Mouse (Mus musculus) small intestine, adult 2 months (tissue): ENCODE results near the gene Caml. TPM values are rescaled to one million over a fixed set of nuclear protein-coding genes. Genes with fewer than 3 reads are reported as not detected.

Experiments used
- H3K27ac ChIP-seq: fragments of 200-500 bp; 2 replicates; pipeline ENCODE4 v1.5.1; 2012; ENCODE audit warnings: low read depth, low read length, control low read depth, inconsistent platforms; ENCODE audit not compliant: insufficient read depth
- H3K27me3 ChIP-seq: fragments of 200-500 bp; 2 replicates; pipeline ENCODE4 v1.6.1; 2012; ENCODE audit warnings: mild to moderate bottlenecking, moderate library complexity, low read length, inconsistent platforms; ENCODE audit not compliant: control insufficient read depth, insufficient read depth
- H3K36me3 ChIP-seq: fragments of 200-500 bp; 2 replicates; pipeline ENCODE4 v1.6.1; 2012; ENCODE audit warnings: mild to moderate bottlenecking, low read length, control low read depth, inconsistent platforms; ENCODE audit not compliant: control insufficient read depth, insufficient read depth
- H3K4me1 ChIP-seq: fragments of 200-500 bp; 2 replicates; pipeline ENCODE4 v1.6.1; 2012; ENCODE audit warnings: low read length, inconsistent platforms, mixed read lengths; ENCODE audit not compliant: control insufficient read depth, insufficient read depth, insufficient read length
- H3K4me3 ChIP-seq: fragments of 200-500 bp; 2 replicates; pipeline ENCODE4 v1.5.1; 2012; ENCODE audit warnings: low read depth, mild to moderate bottlenecking, control low read depth, inconsistent platforms, low read length, moderate library complexity
- CTCF ChIP-seq: fragments of 200-500 bp; IDR thresholded peaks from 2 replicates; pipeline ENCODE4 v1.5.1; 2012; ENCODE audit warnings: low read depth, mild to moderate bottlenecking, control low read depth, inconsistent platforms, low read length, moderate library complexity, mixed read lengths; ENCODE audit not compliant: insufficient replicate concordance, insufficient read length; ENCODE audit errors: extremely low read depth
- POLR2A ChIP-seq: fragments of 200-500 bp; IDR thresholded peaks from 2 replicates; pipeline ENCODE4 v1.6.1; 2012; ENCODE audit warnings: low read depth, mild to moderate bottlenecking, control low read depth, inconsistent platforms, low read length, moderate library complexity
- WGBS: fragments of 180-500 bp; shearing (Covaris S2); methylation state at CpG from one replicate; pipeline ENCODE4 v1.1.7; 2018; 5-methylcytosine and 5-hydroxymethylcytosine counted together
- polyA plus RNA-seq: library from polyadenylated mRNA; depleted of rRNA; stranded (reverse); fragments of >200 nt; gene quantifications from 2 replicates; pipeline ENCODE4 v1.2.3, GENCODE M21; 2012

The Caml gene
- polyA plus RNA-seq, 1 experiment = 5.7 TPM

GRCm38 (mm10) chr13:55592512-55593253 is 30.1 kb upstream of the Caml start:
- H3K27me3 ChIP-seq = no peaks in the 10 kb centered on the region
- no peaks in the 10 kb centered on the region; the same call in 1 of the 2 replicates for H3K4me1 ChIP-seq
- no peak for TF ChIP-seq CTCF
- TF ChIP-seq POLR2A = peak; percentile 93
- H3K36me3 ChIP-seq = peaks cover 28% of the 10 kb centered on the region
- no peak overlapping the region; the same call in 1 of the 2 replicates for H3K27ac ChIP-seq
- peak overlapping the region; percentile 75 for H3K4me3 ChIP-seq
- 4% methylated on average over 29 of the region's 29 CpGs for WGBS

GRCm38 (mm10) chr13:55593254-55593747 is 29.5 kb upstream of the Caml start:
- Histone ChIP-seq H3K4me3 (peak overlapping the region; percentile 75), H3K27ac (no peak overlapping the region; the same call in 1 of the 2 replicates), H3K27me3 (no peaks in the 10 kb centered on the region), H3K36me3 (peaks cover 32% of the 10 kb centered on the region), H3K4me1 (no peaks in the 10 kb centered on the region; the same call in 1 of the 2 replicates)
- whole genome bisulfite sequencing = under 1% methylated on average over 31 of the region's 31 CpGs
- TF ChIP-seq CTCF = no peak
- no peak for TF ChIP-seq POLR2A

- Histone ChIP-seq H3K4me1 (no peaks in the 10 kb centered on the region; the same call in 1 of the 2 replicates), H3K36me3 (peaks cover 32% of the 10 kb centered on the region), H3K4me3 (no peak overlapping the region), H3K27ac (no peak overlapping the region), H3K27me3 (no peaks in the 10 kb centered on the region)
- TF ChIP-seq POLR2A (no peak), CTCF (no peak)
- WGBS = 88% methylated on average over 12 of the region's 12 CpGs
Observed at GRCm38 (mm10) chr13:55595375-55595774, 27.4 kb upstream of the Caml start.

- no peaks in the 10 kb centered on the region; the same call in 1 of the 2 replicates for H3K4me1 ChIP-seq
- no peak overlapping the region for H3K27ac ChIP-seq
- H3K36me3 ChIP-seq = peaks cover 32% of the 10 kb centered on the region
- H3K4me3 ChIP-seq = no peak overlapping the region
- TF ChIP-seq CTCF = no peak
- TF ChIP-seq POLR2A = no peak
- WGBS = 95% methylated on average over 12 of the region's 12 CpGs
- H3K27me3 ChIP-seq = no peaks in the 10 kb centered on the region
Observed at GRCm38 (mm10) chr13:55596802-55597201, 26.0 kb upstream of the Caml start.

- Histone ChIP-seq H3K27ac (peak within 1 kb of the TSS; percentile 11; the same call in 1 of the 2 replicates), H3K36me3 (peaks cover 33% of the 10 kb centered on the region), H3K4me1 (no peaks in the 10 kb centered on the region; the same call in 1 of the 2 replicates), H3K27me3 (no peaks in the 10 kb centered on the region), H3K4me3 (peak within 1 kb of the TSS; percentile 95)
- WGBS = 5% methylated on average over 51 of the region's 51 CpGs
- TF ChIP-seq POLR2A = no peak; the same call in none of the 2 replicates
Observed at GRCm38 (mm10) chr13:55599566-55600540, 23.0 kb upstream of the Caml start, which contains the start of gene B4galt7. TSS of gene B4galt7 (plus strand) at chr13:55599896.

GRCm38 (mm10) chr13:55600657-55601056 is 22.1 kb upstream of the Caml start:
- H3K27ac ChIP-seq = no peak overlapping the region
- 7% methylated on average over 9 of the region's 9 CpGs for WGBS
- peaks cover 26% of the 10 kb centered on the region for H3K36me3 ChIP-seq
- no peaks in the 10 kb centered on the region for H3K27me3 ChIP-seq
- TF ChIP-seq POLR2A (no peak), CTCF (no peak)
- H3K4me3 ChIP-seq = peak overlapping the region; percentile 95; the same call in 1 of the 2 replicates
- no peaks in the 10 kb centered on the region; the same call in 1 of the 2 replicates for H3K4me1 ChIP-seq

- no peak for TF ChIP-seq POLR2A
- peak; percentile 80; the same call in 1 of the 2 replicates for TF ChIP-seq CTCF
- H3K36me3 ChIP-seq = peaks cover 23% of the 10 kb centered on the region
- no peaks in the 10 kb centered on the region; the same call in 1 of the 2 replicates for H3K4me1 ChIP-seq
- no peak overlapping the region for H3K27ac ChIP-seq
- WGBS = 7% methylated on average over 3 of the region's 3 CpGs
- H3K4me3 ChIP-seq = no peak overlapping the region
- H3K27me3 ChIP-seq = no peaks in the 10 kb centered on the region
Observed at GRCm38 (mm10) chr13:55601611-55602010, 21.2 kb upstream of the Caml start.
